Mouse (Mus musculus) midbrain, embryonic 10.5 days (tissue): ENCODE measurements around the gene Ppp2r5c. TPM values are rescaled to one million over a fixed set of nuclear protein-coding genes. Genes with fewer than 3 reads are reported as not detected.

Experiments
- DNase-seq: peaks from one replicate; pipeline ENCODE4 v3.0.0-alpha.2; 2017; ENCODE audit warnings: low spot score
- H3K27ac ChIP-seq: fragments of 300-500 bp; sonication (generic); replicated peaks from 2 replicates; pipeline ENCODE4 v1.5.1; 2016; ENCODE audit warnings: mild to moderate bottlenecking
- H3K27me3 ChIP-seq: fragments of 300-500 bp; sonication (generic); 2 replicates; pipeline ENCODE4 v1.6.1; 2016; ENCODE audit warnings: low read depth, mild to moderate bottlenecking; ENCODE audit not compliant: poor library complexity, severe bottlenecking
- H3K36me3 ChIP-seq: fragments of 300-500 bp; sonication (generic); 2 replicates; pipeline ENCODE4 v1.6.1; 2016; ENCODE audit warnings: mild to moderate bottlenecking, moderate library complexity
- H3K4me1 ChIP-seq: fragments of 300-500 bp; sonication (generic); 2 replicates; pipeline ENCODE4 v1.6.1; 2016
- H3K4me3 ChIP-seq: fragments of 300-500 bp; sonication (generic); 2 replicates; pipeline ENCODE4 v1.5.1; 2016; ENCODE audit warnings: mild to moderate bottlenecking, moderate library complexity
- H3K9me3 ChIP-seq: fragments of 300-500 bp; sonication (generic); replicated peaks from 2 replicates; pipeline ENCODE4 v1.6.1; 2016; ENCODE audit warnings: mild to moderate bottlenecking
- WGBS: fragments of 180-500 bp; shearing (Covaris S2); methylation state at CpG from one replicate; pipeline ENCODE4 v1.1.7; 2016; 5-methylcytosine and 5-hydroxymethylcytosine counted together
- polyA plus RNA-seq: library from polyadenylated mRNA; unstranded; fragments of >200 nt; fragmentation: Nextera tagmentation; extraction: Ambion mirVana; gene quantifications from 2 replicates; pipeline ENCODE4 v1.2.1, GENCODE M21; 2016

The Ppp2r5c gene
- polyA plus RNA-seq, 1 experiment from 2014 or later = 142 TPM

- Histone ChIP-seq H3K27me3 (no peaks in the 10 kb centered on the region), H3K4me1 (no peaks in the 10 kb centered on the region), H3K27ac (no peak overlapping the region), H3K4me3 (no peak overlapping the region), H3K36me3 (no peaks in the 10 kb centered on the region), H3K9me3 (no peaks in the 10 kb centered on the region)
- 83% methylated on average over 5 of the region's 5 CpGs for WGBS
- no peak for DNase-seq
These were observed 22.8 kb upstream of the Ppp2r5c start for GRCm38 (mm10) chr12:110424008-110424704.

GRCm38 (mm10) chr12:110426417-110427010 lies 20.4 kb upstream of the Ppp2r5c start:
- peaks cover 11% of the 10 kb centered on the region for H3K4me1 ChIP-seq
- H3K4me3 ChIP-seq = no peak overlapping the region
- WGBS = 83% methylated on average over 13 of the region's 13 CpGs
- no peaks in the 10 kb centered on the region for H3K9me3 ChIP-seq
- no peak for DNase-seq
- H3K36me3 ChIP-seq = no peaks in the 10 kb centered on the region
- no peak overlapping the region for H3K27ac ChIP-seq
- no peaks in the 10 kb centered on the region for H3K27me3 ChIP-seq

- H3K4me3 ChIP-seq = no peak overlapping the region
- no peaks in the 10 kb centered on the region for H3K27me3 ChIP-seq
- H3K9me3 ChIP-seq = no peaks in the 10 kb centered on the region
- peak overlapping the region; percentile 82 for H3K27ac ChIP-seq
- no peak for DNase-seq
- WGBS = 67% methylated on average over 12 of the region's 12 CpGs
- H3K36me3 ChIP-seq = no peaks in the 10 kb centered on the region
- H3K4me1 ChIP-seq = peaks cover 11% of the 10 kb centered on the region
These were observed 17.5 kb upstream of the Ppp2r5c start for GRCm38 (mm10) chr12:110429340-110429973.

GRCm38 (mm10) chr12:110429990-110430389 lies 16.9 kb upstream of the Ppp2r5c start:
- Histone ChIP-seq H3K27me3 (no peaks in the 10 kb centered on the region), H3K36me3 (no peaks in the 10 kb centered on the region), H3K4me1 (peaks cover 11% of the 10 kb centered on the region), H3K27ac (peak overlapping the region; percentile 82), H3K9me3 (no peaks in the 10 kb centered on the region), H3K4me3 (no peak overlapping the region)
- DNase-seq = peak; percentile 43
- 39% methylated on average over 10 of the region's 10 CpGs for WGBS

GRCm38 (mm10) chr12:110431805-110432204 lies 15.1 kb upstream of the Ppp2r5c start:
- no peaks in the 10 kb centered on the region for H3K9me3 ChIP-seq
- no peaks in the 10 kb centered on the region for H3K36me3 ChIP-seq
- no peak overlapping the region for H3K4me3 ChIP-seq
- 77% methylated on average over 7 of the region's 7 CpGs for WGBS
- DNase-seq = no peak
- peaks cover 11% of the 10 kb centered on the region for H3K4me1 ChIP-seq
- no peaks in the 10 kb centered on the region for H3K27me3 ChIP-seq
- no peak overlapping the region for H3K27ac ChIP-seq

- DNase-seq = no peak
- Histone ChIP-seq H3K4me3 (no peak overlapping the region), H3K4me1 (0 out of 2 replicates have a peak, but pooled peaks cover 2% of the 10 kb centered on the region), H3K9me3 (peaks cover 7% of the 10 kb centered on the region; the same call in 1 of the 2 replicates), H3K27ac (no peak overlapping the region), H3K36me3 (no peaks in the 10 kb centered on the region), H3K27me3 (no peaks in the 10 kb centered on the region)
- 84% methylated on average over 9 of the region's 9 CpGs for WGBS
These were observed 10.1 kb upstream of the Ppp2r5c start for GRCm38 (mm10) chr12:110436638-110437366.

GRCm38 (mm10) chr12:110437367-110437703 lies 9.6 kb upstream of the Ppp2r5c start:
- 75% methylated on average over 7 of the region's 7 CpGs for WGBS
- Histone ChIP-seq H3K36me3 (no peaks in the 10 kb centered on the region), H3K27ac (no peak overlapping the region), H3K4me3 (no peak overlapping the region), H3K4me1 (0 out of 2 replicates have a peak, but pooled peaks cover 2% of the 10 kb centered on the region), H3K27me3 (no peaks in the 10 kb centered on the region), H3K9me3 (peaks cover 7% of the 10 kb centered on the region; the same call in 1 of the 2 replicates)
- no peak for DNase-seq

GRCm38 (mm10) chr12:110438367-110438973 lies 8.4 kb upstream of the Ppp2r5c start:
- H3K4me3 ChIP-seq = no peak overlapping the region
- H3K36me3 ChIP-seq = no peaks in the 10 kb centered on the region
- H3K9me3 ChIP-seq = peaks cover 7% of the 10 kb centered on the region; the same call in 1 of the 2 replicates
- no peak for DNase-seq
- H3K27me3 ChIP-seq = no peaks in the 10 kb centered on the region
- 0 out of 2 replicates have a peak, but pooled peaks cover 2% of the 10 kb centered on the region for H3K4me1 ChIP-seq
- WGBS = 52% methylated on average over 5 of the region's 5 CpGs
- no peak overlapping the region for H3K27ac ChIP-seq

- 98% methylated on average over 2 of the region's 2 CpGs for WGBS
- H3K27me3 ChIP-seq = peaks cover 16% of the 10 kb centered on the region
- H3K36me3 ChIP-seq = no peaks in the 10 kb centered on the region
- H3K4me3 ChIP-seq = no peak overlapping the region
- no peak for DNase-seq
- H3K4me1 ChIP-seq = peaks cover 11% of the 10 kb centered on the region
- peaks cover 7% of the 10 kb centered on the region; the same call in 1 of the 2 replicates for H3K9me3 ChIP-seq
- H3K27ac ChIP-seq = no peak overlapping the region
These were observed 4.7 kb upstream of the Ppp2r5c start for GRCm38 (mm10) chr12:110442238-110442637.

GRCm38 (mm10) chr12:110444530-110444929 lies 2.4 kb upstream of the Ppp2r5c start:
- Histone ChIP-seq H3K36me3 (no peaks in the 10 kb centered on the region), H3K4me1 (peaks cover 31% of the 10 kb centered on the region), H3K27me3 (peaks cover 16% of the 10 kb centered on the region), H3K27ac (no peak overlapping the region), H3K9me3 (peaks cover 7% of the 10 kb centered on the region; the same call in 1 of the 2 replicates), H3K4me3 (no peak overlapping the region)
- DNase-seq = no peak
- 70% methylated on average over 5 of the region's 5 CpGs for WGBS

GRCm38 (mm10) chr12:110445775-110446174 lies 1.1 kb upstream of the Ppp2r5c start:
- Histone ChIP-seq H3K9me3 (peaks cover 1% of the 10 kb centered on the region; the same call in 1 of the 2 replicates), H3K4me1 (peaks cover 31% of the 10 kb centered on the region), H3K27ac (no peak overlapping the region), H3K4me3 (peak overlapping the region; percentile 88), H3K27me3 (peaks cover 16% of the 10 kb centered on the region), H3K36me3 (no peaks in the 10 kb centered on the region)
- no peak for DNase-seq
- WGBS = 42% methylated on average over 7 of the region's 7 CpGs

GRCm38 (mm10) chr12:110447306-110447705 lies 386 bp downstream of the Ppp2r5c start:
- Histone ChIP-seq H3K9me3 (no peaks in the 10 kb centered on the region), H3K27me3 (peaks cover 16% of the 10 kb centered on the region), H3K4me1 (peaks cover 31% of the 10 kb centered on the region), H3K36me3 (no peaks in the 10 kb centered on the region), H3K27ac (peak overlapping the region; percentile 91), H3K4me3 (peak overlapping the region; percentile 88)
- under 1% methylated on average over 38 of the region's 39 CpGs for WGBS
- DNase-seq = no peak
